Mouse (Mus musculus): ENCODE measurements at regions not wholly inside any gene's neighbourhood (a gene's known extent, or its start where the extent isn't known, plus 50 kb on each side); places are given as distances from the start of the nearest gene placed in this dataset.

DNA sequence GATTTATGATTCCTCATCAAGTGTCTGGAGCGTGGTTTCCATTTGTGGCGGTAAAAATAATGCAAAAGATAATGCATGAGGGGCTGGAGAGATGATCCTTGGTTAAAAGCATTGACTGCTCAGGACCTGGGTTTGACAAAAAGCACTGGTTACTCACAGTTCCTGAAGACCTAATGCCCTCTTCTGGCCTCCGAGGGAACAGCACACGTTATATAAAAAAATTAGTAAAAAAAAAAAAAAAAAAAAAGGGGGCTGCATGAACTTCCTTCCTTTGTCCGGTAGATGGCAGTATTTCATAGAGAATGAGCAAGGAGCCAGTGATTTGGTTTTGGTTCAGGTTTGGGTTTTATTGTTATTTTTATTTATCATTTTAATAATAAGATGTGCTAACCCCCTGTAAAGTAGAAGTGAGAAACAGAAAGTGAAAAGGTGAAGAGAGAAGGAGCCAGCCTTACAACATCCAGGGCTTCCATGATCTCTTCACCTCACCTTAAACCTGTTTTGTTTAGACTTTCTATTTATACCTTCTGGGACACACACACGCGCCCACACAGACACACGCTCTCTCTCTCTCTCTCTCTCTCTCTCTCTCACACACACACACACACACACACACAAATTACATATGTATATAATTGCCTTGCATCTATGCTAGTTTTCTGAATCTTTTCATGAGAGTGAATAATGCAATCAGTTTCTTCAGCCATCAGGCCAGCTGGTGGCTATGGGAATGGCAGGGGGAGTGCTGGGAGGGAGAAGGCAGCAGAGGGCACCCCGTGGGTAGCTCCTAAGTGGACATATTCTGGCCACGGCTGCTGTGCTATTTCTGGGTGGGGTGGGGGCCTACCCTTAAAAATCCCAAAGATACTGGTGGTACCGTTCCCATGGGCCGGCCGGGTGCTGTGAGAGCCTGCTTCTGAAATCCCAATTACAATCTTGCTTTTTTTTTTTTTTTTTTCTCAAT lies 230.0 kb downstream of the Poteg start:
- no peaks in the 10 kb centered on the region for H3K27me3 ChIP-seq (replicated peaks; ENCODE audit: control insufficient read depth, insufficient read depth, low read length)
- H3K27ac ChIP-seq (ENCODE audit: low read depth), result no peak overlapping the region
- H3K4me1 ChIP-seq (replicated peaks; ENCODE audit: control insufficient read depth, insufficient read depth, low read length), result no peaks in the 10 kb centered on the region
- 33% methylated on average over 13 of the region's 13 CpGs for WGBS
- DNase-seq (ENCODE audit: low spot score) (peak; percentile 64), ATAC-seq (replicated peaks; ENCODE audit: low FRiP score, low TSS enrichment, low read depth) (0 out of 2 replicates have a peak, but pooled peaks have one; percentile 55)
- no peaks in the 10 kb centered on the region for H3K9me3 ChIP-seq (ENCODE audit: control insufficient read depth, low read length)
- no peak overlapping the region for H3K4me2 ChIP-seq (ENCODE audit: low read length)
- no peak overlapping the region for H3K4me3 ChIP-seq (ENCODE audit: low read depth, low read length)
- no peaks in the 10 kb centered on the region for H3K36me3 ChIP-seq (ENCODE audit: control insufficient read depth, insufficient read depth, low read length)
- no peak overlapping the region for H3K9ac ChIP-seq (ENCODE audit: low read length)

DNA sequence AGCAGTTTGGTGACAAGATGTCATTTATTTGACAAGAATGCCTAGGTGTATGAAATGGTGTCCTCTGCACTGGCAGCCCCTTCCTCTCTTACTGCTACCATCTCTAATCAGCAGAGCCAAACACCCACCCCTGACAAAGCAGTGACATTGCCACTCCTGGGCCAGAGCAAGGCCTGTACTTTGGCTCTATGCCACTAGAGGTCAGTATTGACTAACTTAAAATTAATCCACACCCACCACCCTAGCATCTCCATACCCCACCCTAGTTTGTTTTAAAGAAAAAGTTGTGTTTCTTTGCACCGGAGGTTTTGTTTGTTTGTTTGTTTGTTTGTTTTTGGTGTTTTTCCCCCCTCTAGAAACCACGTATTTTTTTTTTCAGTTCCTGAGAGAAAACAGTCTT lies 231.7 kb downstream of the Poteg start:
- Histone ChIP-seq H3K9ac (ENCODE audit: low read length) (no peak overlapping the region), H3K4me1 (replicated peaks; ENCODE audit: control insufficient read depth, insufficient read depth, low read length) (no peaks in the 10 kb centered on the region), H3K9me3 (ENCODE audit: control insufficient read depth, low read length) (no peaks in the 10 kb centered on the region), H3K4me3 (ENCODE audit: low read depth, low read length) (no peak overlapping the region), H3K27me3 (replicated peaks; ENCODE audit: control insufficient read depth, insufficient read depth, low read length) (no peaks in the 10 kb centered on the region), H3K4me2 (ENCODE audit: low read length) (no peak overlapping the region), H3K27ac (ENCODE audit: low read depth) (no peak overlapping the region), H3K36me3 (ENCODE audit: control insufficient read depth, insufficient read depth, low read length) (no peaks in the 10 kb centered on the region)
- 10% methylated on average over 2 of the region's 2 CpGs for WGBS
- ATAC-seq (replicated peaks; ENCODE audit: low FRiP score, low TSS enrichment, low read depth) (0 out of 2 replicates have a peak, but pooled peaks have one; percentile 47), DNase-seq (ENCODE audit: low spot score) (peak; percentile 65)

DNA sequence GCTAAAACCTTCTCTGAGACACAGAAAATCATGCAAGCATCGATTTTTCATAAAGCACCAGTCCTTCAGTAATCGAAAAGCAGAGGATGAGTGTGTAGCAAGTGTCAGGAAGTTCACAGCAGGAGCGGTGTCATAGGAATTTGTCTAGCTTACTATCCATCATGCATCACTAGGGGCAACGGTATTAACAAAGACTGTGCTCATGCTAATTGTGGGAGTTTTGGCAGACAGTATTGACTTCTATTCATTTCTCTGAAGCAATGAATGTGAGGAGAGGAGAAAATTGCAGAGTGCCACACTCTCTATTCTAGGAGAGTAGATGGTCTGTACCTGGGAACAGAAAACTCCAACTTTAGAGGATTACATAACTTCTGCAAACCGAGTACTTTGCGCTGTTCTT lies 274.5 kb downstream of the Poteg start:
- H3K27ac ChIP-seq (ENCODE audit: low read depth), result no peak overlapping the region

DNA sequence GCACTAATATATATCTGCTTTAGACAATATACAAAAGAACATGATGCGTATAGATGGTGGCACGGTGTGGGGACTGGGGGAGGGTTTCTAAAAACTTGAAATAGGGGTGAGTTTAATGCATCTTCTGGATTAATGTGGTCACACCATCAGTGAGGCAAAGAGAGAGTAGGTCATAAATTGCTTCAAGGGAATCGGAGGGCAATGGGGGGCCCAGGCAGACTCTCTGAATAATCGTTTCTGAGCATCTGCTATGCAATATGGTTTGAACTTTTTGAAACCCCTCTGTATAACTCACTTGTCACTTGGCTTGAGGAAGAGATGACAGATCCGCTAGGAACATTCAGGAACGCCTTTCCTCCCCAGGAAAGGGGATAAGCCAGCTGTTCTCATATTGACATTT lies 322.8 kb downstream of the Poteg start:
- Histone ChIP-seq H3K27me3 (replicated peaks; ENCODE audit: control insufficient read depth, insufficient read depth, low read length) (no peaks in the 10 kb centered on the region), H3K27ac (ENCODE audit: low read depth) (no peak overlapping the region), H3K9ac (ENCODE audit: low read length) (no peak overlapping the region), H3K4me3 (ENCODE audit: low read depth, low read length) (no peak overlapping the region), H3K9me3 (ENCODE audit: control insufficient read depth, low read length) (no peaks in the 10 kb centered on the region), H3K4me1 (replicated peaks; ENCODE audit: control insufficient read depth, insufficient read depth, low read length) (no peaks in the 10 kb centered on the region), H3K36me3 (ENCODE audit: control insufficient read depth, insufficient read depth, low read length) (no peaks in the 10 kb centered on the region), H3K4me2 (ENCODE audit: low read length) (no peak overlapping the region)
- ATAC-seq (replicated peaks; ENCODE audit: low FRiP score, low TSS enrichment, low read depth) (no peak), DNase-seq (ENCODE audit: low spot score) (no peak)
- 79% methylated on average over 6 of the region's 6 CpGs for WGBS

More for the DNA sequence above, 274.5 kb downstream of the Poteg start:
- no peaks in the 10 kb centered on the region for H3K9me3 ChIP-seq (ENCODE audit: control insufficient read depth, low read length)
- no peak for ATAC-seq (replicated peaks; ENCODE audit: low FRiP score, low TSS enrichment, low read depth)
- H3K36me3 ChIP-seq (ENCODE audit: control insufficient read depth, insufficient read depth, low read length), result no peaks in the 10 kb centered on the region
- H3K27me3 ChIP-seq (replicated peaks; ENCODE audit: control insufficient read depth, insufficient read depth, low read length), result no peaks in the 10 kb centered on the region
- no peaks in the 10 kb centered on the region for H3K4me1 ChIP-seq (replicated peaks; ENCODE audit: control insufficient read depth, insufficient read depth, low read length)
- H3K4me3 ChIP-seq (ENCODE audit: low read depth, low read length), result no peak overlapping the region
- no peak for DNase-seq (ENCODE audit: low spot score)
- no peak overlapping the region for H3K9ac ChIP-seq (ENCODE audit: low read length)
- H3K4me2 ChIP-seq (ENCODE audit: low read length), result no peak overlapping the region
- WGBS, result 80% methylated on average over 6 of the region's 6 CpGs

DNA sequence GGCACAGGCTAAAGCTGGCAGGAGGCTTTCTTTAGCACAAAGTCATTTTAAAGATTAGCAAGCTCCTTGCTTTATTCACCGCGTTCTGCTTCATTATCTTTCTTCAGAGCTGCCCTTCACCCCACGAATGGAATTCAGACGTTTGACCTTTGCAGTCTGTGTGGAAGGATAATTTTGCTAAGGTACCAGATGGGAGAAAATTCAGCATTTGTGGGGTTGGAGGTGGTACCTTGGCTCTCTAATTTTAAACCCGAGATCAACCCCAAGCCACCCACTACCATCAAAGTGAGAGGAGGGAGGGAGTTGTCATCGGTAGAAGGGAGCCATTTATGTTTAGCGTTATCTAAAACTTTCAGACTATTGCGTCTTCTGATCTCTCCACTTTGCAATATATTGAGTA lies 323.3 kb downstream of the Poteg start:
- H3K4me2 ChIP-seq (ENCODE audit: low read length), result no peak overlapping the region
- H3K9me3 ChIP-seq (ENCODE audit: control insufficient read depth, low read length), result no peaks in the 10 kb centered on the region
- 66% methylated on average over 8 of the region's 8 CpGs for WGBS
- H3K4me1 ChIP-seq (replicated peaks; ENCODE audit: control insufficient read depth, insufficient read depth, low read length), result no peaks in the 10 kb centered on the region
- ATAC-seq (replicated peaks; ENCODE audit: low FRiP score, low TSS enrichment, low read depth) (no peak), DNase-seq (ENCODE audit: low spot score) (no peak)
- H3K9ac ChIP-seq (ENCODE audit: low read length), result no peak overlapping the region
- H3K27ac ChIP-seq (ENCODE audit: low read depth), result no peak overlapping the region
- H3K36me3 ChIP-seq (ENCODE audit: control insufficient read depth, insufficient read depth, low read length), result no peaks in the 10 kb centered on the region
- no peak overlapping the region for H3K4me3 ChIP-seq (ENCODE audit: low read depth, low read length)
- H3K27me3 ChIP-seq (replicated peaks; ENCODE audit: control insufficient read depth, insufficient read depth, low read length), result no peaks in the 10 kb centered on the region

DNA sequence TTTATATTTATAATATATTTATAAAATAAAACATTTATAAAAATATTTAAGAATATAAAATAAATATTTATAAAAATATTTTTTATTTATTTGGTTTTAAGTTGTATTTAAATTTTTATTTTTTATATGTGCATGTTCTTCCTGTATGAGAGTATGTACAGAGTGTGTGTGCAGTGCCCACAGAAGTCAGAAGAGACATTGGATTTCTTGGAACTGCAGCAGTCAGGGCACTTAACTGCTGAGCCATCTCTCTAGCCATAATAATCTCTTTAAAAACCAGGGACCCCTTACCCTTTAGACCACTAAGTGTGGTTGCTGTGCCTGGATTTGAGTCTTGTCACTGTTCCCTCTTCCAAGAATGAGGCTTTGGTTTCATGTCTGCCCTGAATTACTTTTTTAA lies 323.8 kb downstream of the Poteg start:
- Histone ChIP-seq H3K27me3 (replicated peaks; ENCODE audit: control insufficient read depth, insufficient read depth, low read length) (no peaks in the 10 kb centered on the region), H3K4me1 (replicated peaks; ENCODE audit: control insufficient read depth, insufficient read depth, low read length) (no peaks in the 10 kb centered on the region), H3K27ac (ENCODE audit: low read depth) (no peak overlapping the region), H3K9me3 (ENCODE audit: control insufficient read depth, low read length) (no peaks in the 10 kb centered on the region), H3K9ac (ENCODE audit: low read length) (no peak overlapping the region), H3K4me3 (ENCODE audit: low read depth, low read length) (no peak overlapping the region), H3K36me3 (ENCODE audit: control insufficient read depth, insufficient read depth, low read length) (no peaks in the 10 kb centered on the region), H3K4me2 (ENCODE audit: low read length) (no peak overlapping the region)
- DNase-seq (ENCODE audit: low spot score), result no peak
- ATAC-seq (replicated peaks; ENCODE audit: low FRiP score, low TSS enrichment, low read depth), result no peak

DNA sequence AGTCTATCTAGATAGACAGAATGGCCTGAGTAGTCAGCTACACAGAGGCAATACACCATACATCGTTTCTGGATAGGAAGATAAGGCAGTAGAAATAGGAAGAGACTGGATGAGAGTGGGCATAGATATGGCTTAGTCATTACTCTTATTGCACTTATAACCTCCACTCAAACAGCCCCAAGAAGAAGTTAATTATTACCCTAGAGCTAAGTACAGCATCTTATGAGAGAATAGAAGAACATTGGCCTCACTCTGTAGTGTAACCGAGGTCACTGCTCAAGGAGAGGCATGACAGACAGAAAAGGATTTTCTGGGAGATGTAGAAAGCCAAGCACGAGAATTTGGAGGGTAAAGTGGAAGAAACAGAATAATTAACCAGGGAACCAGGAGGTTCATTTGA lies 331.5 kb downstream of the Poteg start:
- ATAC-seq (replicated peaks; ENCODE audit: low FRiP score, low TSS enrichment, low read depth) (no peak), DNase-seq (ENCODE audit: low spot score) (no peak)
- no peaks in the 10 kb centered on the region for H3K36me3 ChIP-seq (ENCODE audit: control insufficient read depth, insufficient read depth, low read length)
- H3K9ac ChIP-seq (ENCODE audit: low read length), result no peak overlapping the region
- no peak overlapping the region for H3K4me2 ChIP-seq (ENCODE audit: low read length)
- H3K4me1 ChIP-seq (replicated peaks; ENCODE audit: control insufficient read depth, insufficient read depth, low read length), result no peaks in the 10 kb centered on the region
- no peak overlapping the region for H3K4me3 ChIP-seq (ENCODE audit: low read depth, low read length)
- no peaks in the 10 kb centered on the region for H3K27me3 ChIP-seq (replicated peaks; ENCODE audit: control insufficient read depth, insufficient read depth, low read length)
- WGBS, result 60% methylated on average over 3 of the region's 3 CpGs
- H3K9me3 ChIP-seq (ENCODE audit: control insufficient read depth, low read length), result no peaks in the 10 kb centered on the region
- H3K27ac ChIP-seq (ENCODE audit: low read depth), result no peak overlapping the region
